Mouse (Mus musculus) c-Kit-negative CD71-positive TER-119-positive erythroid progenitor cells, embryonic 14.5 days (primary cell): ENCODE data around the gene Ccdc30.
A peak's percentile ranks its signal among the peaks of the same experiment; 100 is the strongest.
"Not testable (repeated sequence)": the region's sequence is repeated elsewhere in the genome, so short reads cannot be mapped to it uniquely, and the experiment has no call there.

Experiments used
- DNase-seq: peaks from one replicate; pipeline ENCODE4 v3.0.0-alpha.2; 2013; ENCODE audit warnings: low read depth, low spot score

Gene Ccdc30

DNA sequence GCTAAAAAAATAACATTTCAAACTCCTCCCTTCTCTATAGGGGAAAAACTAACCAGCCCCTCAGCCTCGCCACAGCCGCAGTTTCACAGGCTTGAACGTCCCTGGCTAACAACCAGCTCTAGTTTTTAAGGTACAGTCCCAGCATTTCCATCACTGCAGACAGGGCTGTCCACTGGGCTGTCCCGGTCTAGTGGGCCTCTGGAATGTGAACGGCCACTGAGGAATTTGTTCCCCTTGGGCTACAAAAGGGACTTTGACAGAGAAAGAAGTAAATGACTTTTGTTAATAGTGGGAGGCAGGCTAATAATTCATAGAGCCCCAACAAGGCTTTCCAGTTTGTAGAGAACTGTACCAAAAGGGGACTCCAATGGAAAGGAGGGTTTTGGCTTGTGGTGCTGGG lies 109.9 kb downstream of the Ccdc30 start:
- DNase-seq = no peak

DNA sequence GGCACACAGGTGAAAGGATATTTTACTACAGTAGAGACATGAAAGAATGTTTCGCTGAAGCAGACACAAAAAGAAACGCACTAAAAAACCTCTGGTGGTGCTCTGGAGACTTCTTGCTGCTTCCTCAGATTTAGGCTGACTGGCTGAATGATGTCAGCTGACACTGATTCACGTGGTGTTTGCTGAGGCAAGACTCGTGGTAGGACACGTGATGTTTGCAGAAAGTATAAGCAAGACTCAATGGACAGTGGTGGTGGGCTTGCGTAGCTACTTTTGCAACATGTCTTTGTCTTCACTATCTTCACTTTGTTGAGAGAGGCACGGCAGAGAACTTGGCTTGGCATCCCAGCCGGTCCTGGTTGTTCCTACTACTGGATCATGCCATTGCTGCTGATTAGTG lies 112.0 kb downstream of the Ccdc30 start:
- DNase-seq = no peak

DNA sequence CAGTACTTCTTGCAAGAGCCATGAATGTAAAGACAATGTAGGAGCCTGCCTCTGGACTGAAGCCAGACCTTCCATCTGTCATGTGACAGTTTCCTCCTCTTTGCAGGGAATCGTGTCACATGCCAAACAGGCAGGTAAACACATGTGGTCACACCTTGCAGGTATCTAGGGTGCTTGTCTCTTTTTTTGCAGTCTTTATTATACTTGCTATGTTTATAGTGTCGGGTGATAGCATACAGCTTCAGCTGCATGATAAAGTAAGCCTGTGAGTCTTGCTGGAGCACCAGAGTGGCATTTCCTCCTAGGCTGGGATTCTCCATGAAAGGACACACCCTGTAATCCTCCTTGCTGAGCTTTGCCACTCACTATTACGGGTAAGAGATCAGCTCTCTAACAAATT lies 113.5 kb downstream of the Ccdc30 start:
- DNase-seq = no peak

DNA sequence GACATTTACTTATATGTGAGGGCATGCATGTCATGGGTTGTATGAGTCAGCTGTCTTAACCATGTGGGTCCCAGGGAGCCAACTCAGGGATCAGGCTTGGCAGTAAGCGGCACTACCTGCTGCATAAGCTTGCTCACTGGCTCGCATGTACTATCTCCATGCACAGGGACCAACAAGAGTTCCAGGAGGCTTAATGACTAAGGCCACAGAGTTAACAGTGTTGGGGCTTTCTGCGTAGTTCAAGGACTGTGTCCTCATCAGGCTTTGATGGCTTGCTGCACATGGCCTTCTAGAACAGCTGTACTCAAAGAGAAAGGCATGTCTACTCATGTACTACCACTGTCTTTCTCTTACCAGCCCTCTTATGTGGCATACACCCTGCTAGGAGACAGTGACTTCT lies 114.6 kb downstream of the Ccdc30 start:
- DNase-seq = no peak

DNA sequence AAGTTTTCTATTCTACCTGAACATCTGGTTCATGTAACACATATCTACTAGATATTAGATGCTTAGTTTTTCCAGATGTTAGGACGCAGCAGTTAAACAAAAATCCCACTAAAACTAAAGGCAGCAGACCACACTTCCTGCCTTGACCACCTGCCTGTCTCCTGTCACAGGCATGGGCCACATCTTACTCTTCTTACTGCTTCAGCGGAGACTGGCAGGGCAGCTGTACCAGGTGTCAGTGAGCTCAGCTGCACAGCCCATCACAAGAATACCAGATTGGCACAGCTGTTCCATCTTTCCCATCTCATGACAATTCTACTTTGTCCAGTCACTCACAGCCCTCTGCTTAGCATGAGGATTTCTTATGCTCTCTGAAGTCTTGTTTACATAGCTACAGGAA lies 118.0 kb downstream of the Ccdc30 start:
- DNase-seq = no peak

DNA sequence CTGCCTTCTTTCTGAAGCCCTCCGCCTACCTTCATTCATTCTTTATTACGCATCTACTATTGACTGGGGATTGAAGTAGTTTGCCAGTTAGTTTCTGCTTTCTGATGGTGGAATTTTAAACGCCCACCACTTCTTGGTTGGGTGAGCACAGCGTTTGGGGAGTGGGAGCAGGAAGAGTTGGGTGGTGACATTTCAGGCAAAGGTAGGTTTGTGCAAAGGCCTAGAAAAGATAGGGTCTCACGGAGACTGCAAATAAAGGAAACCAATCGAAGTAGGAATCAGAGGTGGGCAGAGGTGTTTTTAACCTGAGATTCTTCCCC lies 120.2 kb downstream of the Ccdc30 start:
- no peak for DNase-seq

DNA sequence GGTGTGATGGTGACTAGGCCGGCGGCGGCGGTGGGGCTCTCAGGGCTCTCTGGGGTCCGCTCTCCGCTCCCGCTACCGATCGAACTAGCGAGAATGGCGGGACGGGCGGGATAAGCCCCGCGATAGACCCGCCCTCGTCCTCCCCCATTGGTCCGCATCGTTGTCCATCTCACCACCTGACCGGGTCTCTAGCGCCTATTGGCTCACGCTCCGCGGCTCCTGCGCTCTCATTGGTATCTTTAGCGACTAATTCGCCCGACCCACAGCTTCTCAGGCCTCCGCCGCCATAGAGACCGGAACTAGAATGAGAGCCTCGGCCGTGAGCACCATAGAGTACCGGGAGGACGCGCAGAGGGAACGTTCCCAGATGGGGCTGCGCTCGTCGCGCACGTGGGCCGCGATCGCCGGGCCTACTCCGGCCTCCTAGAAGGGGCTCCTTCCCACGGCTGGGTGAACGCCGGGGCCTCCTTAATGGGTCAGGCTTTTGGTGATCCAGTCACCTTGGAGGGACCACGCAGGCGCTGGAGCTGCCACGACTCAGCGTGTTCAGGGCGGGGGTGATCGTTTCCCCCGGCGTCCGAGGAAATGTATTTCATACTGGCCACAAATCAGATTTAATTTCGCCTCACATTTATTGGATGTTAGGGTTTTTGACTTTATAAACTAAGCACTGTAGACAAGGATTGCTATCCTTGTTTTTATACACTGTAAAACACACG lies 120.7 kb downstream of the Ccdc30 start, which contains the start of gene Ybx1:
TSS of gene Ybx1 (minus strand) at position 190 of the 719 bp plus-strand sequence.
- DNase-seq = peak; percentile 97

DNA sequence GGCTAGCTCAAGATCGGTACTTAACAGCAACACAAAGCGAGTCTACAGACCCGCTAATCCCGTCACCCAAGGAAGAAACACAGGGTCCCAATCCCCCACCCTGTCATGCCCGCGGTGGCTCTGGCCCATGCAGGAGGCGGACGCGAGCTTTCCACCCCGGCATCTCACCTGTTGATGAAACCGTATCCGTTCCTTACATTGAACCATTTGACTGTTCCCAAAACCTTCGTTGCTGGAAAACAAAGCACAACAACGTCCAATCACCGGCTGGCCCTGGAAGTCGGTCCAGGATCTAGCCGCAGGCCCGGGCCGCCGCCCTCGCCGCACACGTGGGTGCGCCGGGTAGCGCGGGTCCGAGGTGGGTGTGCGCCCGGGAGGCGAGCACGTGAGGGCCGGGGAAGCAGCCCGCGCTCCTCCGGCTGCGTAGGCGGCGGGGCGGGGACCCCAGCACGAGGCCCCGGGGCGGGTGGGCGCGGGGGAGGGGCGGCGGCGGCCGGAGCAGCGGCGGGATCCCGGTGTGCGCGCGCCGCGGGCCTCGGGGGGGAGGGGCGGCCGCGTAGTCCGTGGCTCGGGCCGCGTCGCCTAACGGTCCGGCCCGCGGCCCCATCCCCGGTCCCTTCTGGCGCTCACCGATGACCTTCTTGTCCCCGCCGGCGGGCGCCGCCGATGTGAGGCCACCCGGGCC lies 121.6 kb downstream of the Ccdc30 start:
- no peak for DNase-seq

DNA sequence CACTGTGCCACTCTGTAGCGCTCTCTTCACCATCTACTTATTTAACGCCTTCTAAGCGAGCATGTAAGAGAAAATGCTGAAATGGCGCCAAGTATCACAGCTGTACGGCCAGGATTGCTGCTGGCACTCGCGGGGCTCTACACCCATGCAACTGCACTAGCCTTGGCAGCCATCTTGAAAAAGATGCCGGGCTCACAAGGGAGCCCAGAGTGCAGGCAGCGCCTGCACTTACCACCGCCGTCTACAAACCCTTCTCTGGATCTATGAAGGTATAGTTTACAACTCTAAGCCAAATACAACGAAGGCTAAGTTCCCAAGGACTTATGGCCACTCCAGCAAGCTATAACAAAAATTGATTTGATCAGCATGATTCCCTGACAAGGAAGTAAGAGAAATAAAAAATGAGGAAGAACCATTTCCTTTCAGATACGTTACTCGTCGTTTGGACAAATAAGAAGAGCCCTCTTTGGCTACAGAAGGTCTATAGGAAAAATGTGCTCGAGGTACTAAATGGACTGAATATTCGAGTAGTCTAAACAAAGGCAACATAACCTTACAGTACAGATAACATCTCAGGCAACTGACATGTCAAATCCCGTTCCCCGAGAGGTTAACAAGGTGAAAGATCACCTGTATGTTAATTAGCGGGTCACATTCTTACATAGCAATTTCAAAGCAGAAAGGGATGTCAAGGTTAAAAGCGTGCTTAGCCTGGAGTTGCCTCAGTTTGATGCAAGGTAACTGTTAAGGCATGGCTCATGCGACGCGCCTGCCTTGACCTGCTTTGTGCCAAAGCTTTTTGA lies 122.3 kb downstream of the Ccdc30 start:
- DNase-seq = peak; percentile 45

DNA sequence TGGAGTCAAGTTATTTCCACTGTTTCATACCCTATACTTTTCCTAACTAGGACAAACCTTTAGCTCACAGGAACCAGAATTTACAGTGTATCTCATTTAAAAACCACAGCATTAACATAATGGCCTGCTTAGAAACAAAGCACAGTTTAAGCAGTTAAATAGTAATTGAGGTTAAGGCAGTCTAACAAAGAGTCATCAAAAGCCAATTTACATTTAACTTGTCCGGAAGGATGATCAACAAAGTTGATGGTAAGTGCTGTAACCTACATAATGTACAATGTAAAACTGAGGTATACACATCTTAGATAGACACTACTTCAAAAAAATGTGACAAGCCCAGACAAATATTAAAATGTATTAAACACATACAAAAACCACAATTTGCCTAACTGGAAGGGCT lies 123.4 kb downstream of the Ccdc30 start:
- DNase-seq = no peak

DNA sequence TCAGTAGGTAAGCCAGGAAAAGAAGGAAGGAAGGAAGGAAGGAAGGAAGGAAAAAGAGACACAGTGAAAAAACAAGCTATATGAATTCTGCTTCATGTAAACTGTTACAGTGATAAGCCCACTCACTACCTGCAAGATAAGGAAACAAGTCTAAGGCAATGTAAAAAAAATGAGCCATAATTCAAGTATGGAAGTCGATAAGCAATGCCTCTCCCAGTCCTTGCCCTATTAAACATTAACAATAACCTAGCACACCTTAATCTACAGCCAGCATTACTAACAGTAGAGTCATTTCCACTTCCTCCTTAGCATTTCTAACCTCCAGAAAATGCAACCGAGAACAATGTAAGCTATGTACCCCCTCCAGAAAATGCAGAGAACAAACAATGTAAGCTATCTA lies 130.0 kb downstream of the Ccdc30 start:
- DNase-seq = no peak

DNA sequence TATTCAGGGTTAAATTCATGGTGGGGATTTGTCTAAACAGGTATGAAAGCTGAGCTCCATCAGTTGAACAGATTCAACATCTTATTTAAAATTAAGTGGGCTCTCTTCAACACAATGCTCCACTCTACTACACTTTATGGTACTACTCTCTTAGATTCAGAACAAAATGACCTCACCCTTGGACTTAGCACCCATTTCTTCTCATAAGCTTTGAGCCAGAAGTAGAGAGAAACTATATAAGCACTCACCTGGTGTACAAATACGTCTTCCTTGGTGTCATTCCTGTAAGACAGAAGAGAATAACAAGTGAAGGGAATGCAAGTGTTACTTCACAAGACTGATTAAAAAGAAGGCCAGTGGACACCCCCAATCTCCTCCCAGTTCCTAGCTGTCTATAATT lies 130.5 kb downstream of the Ccdc30 start:
- DNase-seq = no peak

DNA sequence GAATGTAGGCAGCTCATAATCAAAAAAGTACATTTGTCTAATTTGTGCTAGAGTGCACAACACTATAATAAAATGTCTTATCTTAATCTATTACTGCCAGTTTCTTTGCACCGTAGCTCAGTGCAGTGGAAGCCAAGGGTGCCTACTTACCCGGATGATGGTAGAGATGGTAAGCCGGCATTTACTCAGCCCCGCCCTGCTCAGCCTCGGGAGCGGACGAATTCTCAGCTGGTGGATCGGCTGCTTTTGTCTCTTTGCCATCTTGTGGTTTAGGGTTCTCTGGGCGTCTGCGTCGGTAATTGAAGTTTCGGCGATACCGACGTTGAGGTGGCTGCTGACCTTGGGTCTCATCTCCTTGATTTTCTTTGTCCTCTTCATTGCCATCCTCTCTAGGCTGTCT lies 136.5 kb downstream of the Ccdc30 start:
- DNase-seq = not testable (repeated sequence)

DNA sequence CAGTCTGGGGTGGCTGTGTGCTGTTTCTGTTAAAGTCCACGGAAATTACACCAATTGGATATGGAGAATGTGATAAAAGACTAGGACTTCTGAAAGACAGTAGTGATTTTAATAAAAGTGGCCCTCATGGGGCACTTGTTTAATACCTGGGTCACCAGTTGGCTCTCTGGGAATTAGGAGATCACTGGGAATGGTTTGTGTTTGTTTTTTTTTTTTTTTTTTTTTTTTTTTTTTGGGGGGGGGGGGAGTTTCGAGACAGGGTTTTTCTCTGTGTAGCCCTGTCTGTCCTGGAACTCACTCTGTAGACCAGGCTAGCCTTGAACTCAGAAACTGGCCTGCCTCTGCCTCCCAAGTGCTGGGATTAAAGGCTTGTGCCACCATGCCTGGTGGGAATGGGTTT lies 139.6 kb downstream of the Ccdc30 start:
- DNase-seq = no peak

DNA sequence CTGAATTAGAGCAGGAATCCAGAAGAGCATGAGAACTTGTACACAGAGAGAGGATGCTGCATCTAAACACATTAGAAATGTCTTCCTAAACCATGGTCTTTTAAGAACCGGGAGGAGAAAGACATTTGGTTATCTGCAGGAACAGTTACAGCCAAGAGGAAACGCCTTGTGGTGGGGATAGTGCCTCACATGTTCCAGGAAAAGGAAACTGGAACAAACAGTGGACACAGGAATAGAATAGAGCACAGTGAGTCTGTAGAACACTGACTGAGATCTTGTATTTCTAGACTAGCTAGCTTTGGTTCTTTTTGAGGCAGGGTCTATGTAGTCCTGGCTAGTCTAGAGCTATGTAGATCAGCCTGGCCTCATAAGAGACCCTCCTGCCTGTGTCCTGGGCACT lies 140.1 kb downstream of the Ccdc30 start:
- no peak for DNase-seq

DNA sequence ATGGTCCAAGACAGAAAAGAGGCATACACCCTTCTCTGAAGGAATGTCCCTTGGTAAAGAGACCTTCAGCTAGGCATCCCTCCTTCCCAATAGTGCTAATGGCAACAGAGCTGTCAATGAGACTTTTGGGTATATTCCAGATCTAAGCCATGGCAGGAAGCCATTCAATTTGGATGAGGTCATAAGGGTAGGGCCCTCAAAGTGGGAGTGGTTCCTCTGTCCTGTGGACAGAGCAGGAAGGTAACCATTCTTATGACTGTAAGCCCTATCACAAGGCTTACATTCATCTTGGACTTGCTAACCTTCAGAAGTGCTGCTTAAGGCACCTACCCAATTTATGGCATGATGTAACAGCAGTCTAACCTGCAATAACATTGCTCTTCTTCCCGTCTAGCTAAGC lies 140.7 kb downstream of the Ccdc30 start:
- DNase-seq = no peak
